Mouse (Mus musculus): Measurements from ENCODE around the gene Ezh1. TPM values are rescaled to one million over a fixed set of nuclear protein-coding genes. Genes with fewer than 3 reads are reported as not detected.

The Ezh1 gene
- total RNA-seq (2023), result 72.5 TPM

DNA sequence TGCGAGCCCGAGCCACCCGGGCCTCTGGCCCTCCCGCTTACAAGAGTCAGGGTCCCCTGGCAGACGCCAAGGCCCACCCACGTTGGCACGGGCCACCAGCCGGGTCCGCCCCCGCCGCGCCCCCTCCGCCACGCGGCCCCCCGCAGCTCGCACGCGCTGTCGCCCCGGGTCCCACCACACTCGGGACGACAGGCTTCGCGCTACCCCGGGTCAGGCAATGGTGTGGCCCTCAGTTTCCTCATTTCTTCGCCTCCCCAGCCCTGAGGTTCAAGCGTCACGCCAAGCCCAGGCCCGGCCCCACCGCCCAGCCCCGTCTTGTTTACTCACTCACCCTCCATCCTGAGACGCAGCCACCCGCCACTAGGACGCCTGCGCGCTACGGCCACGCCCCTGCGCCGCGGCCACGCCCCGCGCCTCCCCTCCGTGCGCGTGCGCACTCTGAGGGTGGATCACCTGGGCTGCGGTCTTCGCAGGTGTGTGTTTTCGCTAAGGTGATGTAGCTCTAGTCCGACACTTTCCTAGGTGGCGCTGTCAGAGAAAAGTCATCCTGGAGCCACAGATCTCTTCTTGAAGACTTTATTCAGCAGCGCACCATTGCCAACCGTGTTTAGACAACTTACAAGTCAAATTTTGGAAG, at the start of gene Ezh1:
Ezh1 (minus strand) TSS at position 399 of the 637 bp plus-strand sequence.

DNA sequence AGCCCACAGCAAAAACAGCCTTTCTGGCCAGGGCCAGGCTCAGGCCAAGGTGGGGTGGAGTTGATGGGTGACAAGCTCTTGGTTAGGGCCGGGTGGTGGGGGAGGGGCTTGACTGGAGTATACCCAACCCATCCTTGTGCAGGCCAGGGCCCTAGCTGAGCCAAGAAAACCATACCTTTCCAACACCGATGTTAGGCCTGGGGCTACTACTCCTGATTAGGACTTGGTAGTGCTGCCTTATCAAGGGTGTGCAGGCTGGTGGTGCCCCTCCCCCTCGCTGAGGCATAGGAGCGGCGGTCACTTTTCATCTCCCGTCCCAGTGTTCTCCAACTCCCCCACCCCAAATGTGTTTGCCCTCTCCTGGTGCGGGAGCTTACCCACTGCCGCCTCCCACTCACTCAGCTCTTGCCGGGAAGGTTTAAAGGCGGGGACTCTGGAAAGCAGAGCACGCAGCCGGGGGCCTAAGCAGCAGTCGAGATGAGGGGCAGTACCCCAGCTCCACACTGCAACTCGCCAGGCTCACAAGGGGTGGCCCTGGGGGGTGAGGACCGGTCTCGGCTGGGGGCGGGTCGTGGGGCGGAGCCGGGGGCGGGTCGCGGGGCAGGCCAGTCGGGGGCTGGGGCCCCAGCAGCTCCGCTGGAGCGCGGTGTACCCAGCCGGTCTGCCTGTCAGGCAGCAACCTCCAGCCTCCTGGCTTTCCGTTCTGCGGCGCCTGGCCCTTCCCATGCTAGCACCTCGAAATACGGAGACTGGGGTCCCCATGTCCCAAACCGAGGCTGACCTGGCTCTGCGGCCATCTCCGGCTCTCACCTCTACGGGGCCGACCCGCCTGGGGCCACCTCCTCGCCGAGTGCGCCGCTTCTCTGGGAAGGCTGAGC, 33.9 kb upstream of the Ezh1 start, which contains the start of gene Wnk4:
Wnk4 (plus strand) TSS at position 620 of the 878 bp plus-strand sequence.

GRCm38 (mm10) chr11:101253613-101254389, 27.5 kb upstream of the Ezh1 start, which contains the start of gene Vps25:
TSS of gene Vps25 (plus strand) at chr11:101253707.

DNA sequence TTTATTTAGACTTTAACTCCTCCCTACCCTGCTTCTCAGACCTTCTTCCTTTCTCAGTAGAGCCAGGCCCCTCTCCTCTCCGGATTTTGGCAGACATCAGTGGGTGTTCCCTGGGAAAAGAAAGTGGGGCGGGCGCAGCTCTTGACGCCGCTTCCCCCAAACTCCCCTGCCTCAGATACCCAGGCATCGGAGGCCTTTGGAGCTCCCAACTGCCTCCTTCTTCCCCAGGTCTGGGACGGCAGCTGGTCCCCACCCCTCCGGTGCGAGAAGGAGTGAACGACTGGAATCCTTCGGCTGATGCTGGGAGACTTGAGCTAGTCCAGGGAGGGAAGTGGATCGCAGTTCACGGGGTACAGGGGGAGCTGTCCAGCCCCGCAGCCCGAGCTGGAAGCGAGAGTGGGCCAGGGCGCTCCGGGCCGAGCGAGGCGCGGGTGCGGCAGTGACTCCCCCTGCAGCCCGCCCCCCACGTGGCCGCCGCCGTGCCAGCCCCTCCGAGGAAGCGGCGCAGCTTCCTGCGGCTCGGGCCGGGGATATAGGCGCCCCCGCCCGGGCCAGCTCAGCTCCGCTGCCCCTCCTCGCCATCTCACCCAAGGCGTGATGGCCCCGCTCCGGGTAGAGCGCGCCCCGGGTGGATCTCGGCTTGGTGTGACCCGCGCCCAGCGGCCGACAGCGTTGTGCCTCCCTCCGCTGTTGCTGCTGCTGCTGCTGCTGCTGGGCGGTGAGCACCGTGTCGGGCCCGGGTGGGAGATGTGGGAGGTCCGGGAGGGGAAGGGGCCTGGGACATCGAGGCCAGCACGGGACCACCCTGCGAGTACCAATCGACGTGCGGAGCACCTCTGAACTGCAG, 19.8 kb upstream of the Ezh1 start, which contains the start of gene Ramp2:
Ramp2 (plus strand) TSS at position 174 of the 847 bp plus-strand sequence.

DNA sequence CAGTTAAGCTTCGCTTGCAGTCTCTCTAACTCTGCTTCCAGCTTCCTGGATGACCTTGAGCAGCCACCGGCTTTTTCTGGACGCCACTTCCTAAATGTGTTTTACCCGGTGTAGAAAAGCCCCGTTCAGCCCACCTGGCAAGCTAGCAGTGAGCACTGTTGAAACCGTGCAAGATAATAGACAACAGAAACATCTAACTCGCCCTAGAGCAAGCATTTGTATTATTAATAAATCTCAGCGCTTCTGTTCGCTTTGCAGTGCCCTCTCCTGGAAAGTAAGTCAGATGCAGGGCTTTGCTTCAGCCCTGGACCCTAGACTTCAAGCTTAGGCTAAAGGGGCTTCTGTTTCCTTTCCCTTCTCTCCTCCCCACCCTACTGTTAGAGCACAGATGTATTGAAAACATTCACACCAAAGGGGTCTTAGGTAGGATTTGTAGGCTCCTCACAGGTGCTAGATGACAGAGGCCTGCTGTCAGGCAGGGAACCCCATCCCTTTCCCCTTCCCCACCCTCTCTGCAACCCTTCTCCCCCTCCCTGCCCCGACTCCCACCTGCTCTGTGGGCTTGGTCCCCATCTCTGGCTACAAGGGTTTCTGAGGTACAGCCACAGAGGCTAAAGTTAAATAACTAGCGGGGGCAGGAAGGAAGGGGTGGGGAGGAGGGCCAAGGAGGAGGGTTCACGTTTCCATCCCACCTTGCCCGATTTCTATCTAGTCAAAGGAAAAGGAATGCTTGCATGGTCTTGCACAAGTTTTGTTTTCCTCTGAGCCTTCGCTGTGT, 51.2 kb downstream of the Ezh1 start, which contains the start of gene Ccr10:
Ccr10 (minus strand) TSS at position 593 of the 778 bp plus-strand sequence.

GRCm38 (mm10) chr11:101170811-101171610, 55.3 kb downstream of the Ezh1 start, which contains the start of gene Plekhh3:
TSS of gene Plekhh3 (minus strand) at chr11:101171351.

GRCm38 (mm10) chr11:101170354-101170810, 55.9 kb downstream of the Ezh1 start, which contains the start of gene Cntnap1:
TSS of gene Cntnap1 (plus strand) at chr11:101170523.

GRCm38 (mm10) chr11:101155728-101156371, 70.4 kb downstream of the Ezh1 start, which contains the start of gene Tubg2:
TSS of gene Tubg2 (plus strand) at chr11:101155907.

Other genes starting within 250 kb of the Ezh1 start
- 7.9 TPM for gene Atp6v0a1, start 217.0 kb downstream of the Ezh1 start, total RNA-seq (2023)
- gene Naglu, start 156.5 kb downstream of the Ezh1 start, total RNA-seq (2023), result 10.0 TPM
- not detected for gene Hsd17b1, start 148.1 kb downstream of the Ezh1 start, total RNA-seq (2023)
- gene Coasy, start 143.9 kb downstream of the Ezh1 start, total RNA-seq (2023), result 11.0 TPM
- 31.3 TPM for gene Mlx, start 139.2 kb downstream of the Ezh1 start, total RNA-seq (2023)
- gene Psmc3ip, start 131.0 kb downstream of the Ezh1 start, total RNA-seq (2023), result 1.8 TPM
- 78.0 TPM for gene Retreg3, start 106.6 kb downstream of the Ezh1 start, total RNA-seq (2023)
- gene Tubg1, start 106.5 kb downstream of the Ezh1 start, total RNA-seq (2023), result 12.4 TPM
- 1.7 TPM for gene Tubg2, start 70.6 kb downstream of the Ezh1 start, total RNA-seq (2023)
- 0.32 TPM for gene Cntnap1, start 55.9 kb downstream of the Ezh1 start, total RNA-seq (2023)
- 0.35 TPM for gene Plekhh3, start 55.1 kb downstream of the Ezh1 start, total RNA-seq (2023)
- not detected for gene Ccr10, start 51.0 kb downstream of the Ezh1 start, total RNA-seq (2023)
- gene Ramp2, start 19.6 kb upstream of the Ezh1 start, total RNA-seq (2023), result not detected
- gene Vps25, start 27.2 kb upstream of the Ezh1 start, total RNA-seq (2023), result 73.4 TPM
- 1.8 TPM for gene Wnk4, start 34.1 kb upstream of the Ezh1 start, total RNA-seq (2023)
- not detected for gene Cntd1, start 52.5 kb upstream of the Ezh1 start, total RNA-seq (2023)
- gene Coa3, start 52.7 kb upstream of the Ezh1 start, total RNA-seq (2023), result 21.3 TPM
- gene Becn1, start 75.8 kb upstream of the Ezh1 start, total RNA-seq (2023), result 178 TPM
- 124 TPM for gene Psme3, start 89.8 kb upstream of the Ezh1 start, total RNA-seq (2023)
- gene Aoc2, start 98.6 kb upstream of the Ezh1 start, total RNA-seq (2023), result 17.0 TPM
- 1.00 TPM for gene Aoc3, start 104.1 kb upstream of the Ezh1 start, total RNA-seq (2023)
- gene G6pc, start 141.1 kb upstream of the Ezh1 start, total RNA-seq (2023), result not detected
- gene Aarsd1, start 191.2 kb upstream of the Ezh1 start, total RNA-seq (2023), result 22.1 TPM
- 2.1 TPM for gene Gm27029, start 198.3 kb upstream of the Ezh1 start, total RNA-seq (2023)
- gene Rundc1, start 198.6 kb upstream of the Ezh1 start, total RNA-seq (2023), result 23.7 TPM
- gene Ptges3l, start 198.9 kb upstream of the Ezh1 start, total RNA-seq (2023), result 6.8 TPM
- 104 TPM for gene Rpl27, start 215.8 kb upstream of the Ezh1 start, total RNA-seq (2023)
- 55.9 TPM for gene Ifi35, start 221.9 kb upstream of the Ezh1 start, total RNA-seq (2023)
- 0.56 TPM for gene Rnd2, start 238.5 kb upstream of the Ezh1 start, total RNA-seq (2023)
- gene Vat1, start 239.8 kb upstream of the Ezh1 start, total RNA-seq (2023), result 5.3 TPM

Measured in CD4-positive naive resting alpha-beta T cell, adult 76 days (primary cell).